Mouse (Mus musculus) embryo, embryonic 11 days (tissue): ENCODE measurements around the gene Mpp6.

Source experiments
- DNase-seq: peaks from one replicate; pipeline ENCODE4 v3.0.0-alpha.2; 2015

Gene Mpp6

GRCm38 (mm10) chr6:50109757-50110378 lies at the start of gene Mpp6:
Gene Mpp6, plus strand, starts transcription at chr6:50110241.
- peak; percentile 96 for DNase-seq

DNA sequence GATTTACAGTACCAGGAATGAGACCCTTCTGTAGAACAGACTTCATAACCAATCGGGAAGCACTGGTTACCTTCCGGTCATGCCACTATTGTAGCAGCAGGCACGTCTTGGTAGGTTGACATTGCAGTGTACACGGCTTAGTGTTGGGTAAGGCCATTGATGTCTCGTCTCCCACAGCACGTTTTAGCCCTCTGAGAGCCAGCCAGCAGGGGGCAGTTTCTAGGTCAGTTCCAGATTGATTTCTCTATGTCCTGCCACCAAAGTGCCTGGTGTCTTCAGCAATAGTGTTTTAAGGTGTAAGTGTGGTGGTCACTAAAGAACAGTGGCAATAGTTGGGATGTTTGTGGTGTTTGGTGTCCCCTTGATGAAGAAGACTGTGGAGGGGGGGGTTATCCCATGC lies 43.9 kb upstream of the Mpp6 start:
- DNase-seq = no peak

DNA sequence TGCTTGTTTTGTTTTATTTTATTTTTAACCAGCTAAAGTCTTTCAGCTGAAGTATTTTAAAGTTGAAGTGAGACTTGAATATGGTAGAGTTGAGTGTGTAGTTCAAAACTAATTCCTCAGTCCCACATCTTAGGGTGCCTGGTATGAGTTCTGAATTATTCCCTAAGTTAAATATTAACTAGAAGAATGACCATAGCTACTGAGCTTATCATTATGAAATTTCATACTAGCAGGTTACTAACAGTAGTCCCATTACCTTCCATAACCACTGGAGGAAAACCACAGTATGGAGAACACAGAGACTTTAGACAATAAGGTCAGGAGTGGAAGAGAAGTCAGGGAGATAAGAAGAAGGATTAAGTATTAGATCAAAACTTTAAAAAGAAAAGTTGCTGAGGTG lies 41.6 kb upstream of the Mpp6 start:
- no peak for DNase-seq

DNA sequence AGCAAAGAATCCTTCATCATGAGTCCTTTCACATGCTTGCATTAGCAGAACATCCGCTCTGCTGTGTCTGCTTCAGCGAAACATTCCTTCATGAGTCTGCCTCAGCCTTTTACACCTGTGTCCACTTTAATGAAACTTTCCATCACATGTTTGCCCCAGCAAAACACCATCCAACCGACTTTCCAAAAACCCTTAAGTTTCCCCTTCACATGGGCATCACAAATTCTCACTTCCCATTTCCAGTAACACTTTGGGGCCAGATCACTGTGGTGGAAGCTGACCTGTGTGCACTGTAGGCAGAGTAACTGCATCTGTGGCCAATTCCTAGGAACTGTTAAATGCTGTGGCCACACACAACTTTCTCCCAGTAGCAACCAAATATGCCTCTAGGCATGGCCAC lies 34.8 kb upstream of the Mpp6 start:
- no peak for DNase-seq

GRCm38 (mm10) chr6:50076473-50076872 lies 33.6 kb upstream of the Mpp6 start:
- no peak for DNase-seq

DNA sequence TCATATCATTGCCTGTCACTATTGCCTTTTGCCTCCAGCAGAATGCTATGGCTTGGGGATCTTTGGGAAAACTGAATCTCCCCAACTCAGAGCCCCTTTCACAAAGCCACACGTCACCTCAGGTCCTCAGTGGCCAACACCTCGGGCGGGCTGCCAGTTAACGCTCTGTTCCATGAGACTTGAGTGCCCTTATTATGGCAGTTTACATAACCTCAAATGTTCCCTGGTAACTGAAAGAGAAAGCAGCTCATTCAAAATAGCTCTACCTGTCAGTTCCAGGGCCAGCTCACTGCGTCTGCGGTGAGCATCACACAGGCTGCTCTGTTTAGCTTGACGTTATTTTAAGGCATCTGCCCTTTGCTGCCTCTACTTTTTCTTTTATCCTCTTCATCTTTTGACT lies 29.6 kb upstream of the Mpp6 start:
- DNase-seq = no peak

DNA sequence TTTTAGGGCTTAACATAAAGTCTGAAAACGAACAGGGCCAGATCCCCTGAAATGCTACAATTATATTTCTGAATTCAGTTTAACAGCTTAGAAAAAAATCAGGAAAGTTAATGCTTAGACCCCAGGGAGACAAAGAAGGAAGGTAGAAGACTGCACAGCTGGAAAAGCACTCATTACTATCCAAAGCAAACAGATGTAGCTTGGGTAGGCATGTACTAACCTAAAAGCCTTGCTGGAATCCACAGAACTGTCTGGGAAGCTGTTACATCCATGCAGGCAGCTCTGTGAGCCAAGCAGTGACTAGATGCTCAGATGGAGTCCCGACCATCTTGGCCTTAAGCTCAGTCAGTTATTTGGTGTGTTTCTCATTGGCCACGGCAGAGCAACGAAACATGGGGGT lies 24.8 kb upstream of the Mpp6 start:
- DNase-seq = no peak

GRCm38 (mm10) chr6:50089333-50089732 lies 20.7 kb upstream of the Mpp6 start:
- DNase-seq = no peak

DNA sequence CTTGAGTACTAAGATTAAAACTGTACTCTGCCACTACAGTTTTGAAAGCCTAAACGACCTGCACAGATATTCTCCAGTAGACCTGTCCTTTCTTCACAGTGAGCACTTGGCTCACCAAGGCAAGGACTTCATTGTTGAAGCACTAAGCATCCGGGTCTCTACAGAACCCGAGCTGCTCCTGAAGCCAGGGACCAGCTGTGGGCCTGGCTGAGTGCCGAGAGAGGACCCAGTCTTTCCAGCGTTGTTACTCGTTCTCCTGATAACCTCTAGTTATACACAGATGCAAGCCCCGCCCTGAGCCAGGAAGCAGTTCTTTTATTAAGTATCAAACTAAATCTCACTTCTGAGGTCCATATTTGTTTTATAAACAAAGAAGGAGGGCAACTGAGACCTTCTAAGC lies 19.8 kb upstream of the Mpp6 start:
- DNase-seq = no peak

DNA sequence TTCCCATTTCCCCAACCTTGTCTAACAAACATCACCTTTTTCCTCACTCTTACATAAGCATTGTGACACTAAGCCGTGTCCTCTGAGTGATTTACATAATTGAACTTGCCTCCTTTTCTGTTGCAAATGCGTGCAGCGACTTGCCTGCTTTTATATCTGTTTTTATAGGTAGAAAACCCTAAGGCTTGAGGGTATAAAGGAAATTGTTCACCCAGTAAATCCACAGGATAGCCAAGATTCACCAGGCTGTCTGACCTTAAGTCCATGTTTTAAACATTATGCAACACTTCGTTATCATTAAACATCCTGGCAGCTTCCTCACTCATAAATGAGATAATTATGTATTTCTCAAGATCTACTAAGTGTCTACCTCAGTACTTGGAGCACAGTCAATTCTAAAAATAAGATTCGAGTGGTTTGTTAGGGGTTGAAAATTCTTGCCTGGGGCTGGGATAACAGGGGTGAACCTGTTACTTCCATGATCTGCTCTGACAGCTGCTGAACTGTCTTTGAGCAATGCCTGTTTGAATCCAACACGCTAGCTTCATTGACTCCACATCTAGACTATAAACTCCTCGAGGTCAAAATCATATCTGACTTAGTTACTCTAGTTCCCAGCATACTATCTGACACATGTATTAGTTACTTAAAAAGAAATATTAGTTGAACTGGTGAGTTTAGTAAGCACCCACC lies 18.4 kb upstream of the Mpp6 start:
- DNase-seq = no peak

DNA sequence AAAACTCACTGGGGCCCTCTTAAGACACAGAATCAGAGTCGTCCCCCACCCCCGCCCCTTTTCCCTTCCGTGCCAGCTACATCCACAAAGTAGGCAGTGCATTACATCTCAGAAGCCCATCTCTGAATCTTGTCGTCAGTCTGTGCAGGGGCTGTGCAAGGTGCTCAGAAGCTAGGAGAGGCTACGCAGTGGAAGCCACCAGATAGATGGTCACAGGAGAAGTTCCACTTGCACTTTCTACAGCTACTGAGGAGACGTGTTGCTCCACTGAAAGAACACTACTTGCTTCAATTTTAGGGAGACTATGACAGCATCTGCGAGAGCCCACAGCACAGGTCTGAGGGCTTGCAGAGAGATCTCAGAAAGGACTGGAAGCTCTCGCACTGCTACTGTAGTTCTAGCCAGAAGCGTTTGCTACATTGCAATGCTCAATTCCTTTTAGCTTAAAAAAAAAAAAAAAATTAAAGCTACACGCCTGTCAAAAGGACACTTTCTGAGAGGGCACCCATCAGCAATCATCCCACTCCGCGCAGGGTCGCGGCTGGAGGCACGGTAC lies 762 bp upstream of the Mpp6 start:
- DNase-seq = peak; percentile 32

DNA sequence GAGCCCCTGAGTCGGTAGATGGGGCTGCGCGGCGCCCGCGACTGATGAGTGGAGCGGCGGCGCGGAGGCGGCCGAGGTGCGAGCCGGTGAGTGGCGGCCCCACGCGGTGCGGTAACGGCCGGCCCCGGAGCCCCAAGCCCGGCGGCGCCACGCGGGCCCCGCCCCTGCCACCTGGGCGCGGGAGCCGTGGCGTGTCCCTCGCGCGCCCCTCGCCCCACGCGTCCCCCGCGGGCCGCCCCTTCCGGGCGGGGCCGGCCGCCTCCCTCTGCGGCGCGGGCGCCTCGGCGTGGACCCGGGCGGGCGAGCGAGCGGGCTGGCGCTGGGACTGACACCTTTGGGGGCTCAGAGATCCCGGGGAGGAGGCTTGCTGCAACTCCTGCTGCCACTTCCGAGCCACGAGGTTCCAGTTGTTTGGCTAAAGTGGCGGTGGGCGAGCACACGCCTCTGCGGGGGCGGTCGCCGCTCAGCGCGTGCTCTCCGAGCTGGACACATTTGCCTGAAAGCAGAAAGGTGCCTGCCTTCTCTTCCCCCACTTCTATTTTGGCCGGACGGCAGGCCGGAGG lies 419 bp downstream of the Mpp6 start:
- DNase-seq = peak; percentile 71

GRCm38 (mm10) chr6:50111111-50111655 lies 1.1 kb downstream of the Mpp6 start:
- peak; percentile 38 for DNase-seq

DNA sequence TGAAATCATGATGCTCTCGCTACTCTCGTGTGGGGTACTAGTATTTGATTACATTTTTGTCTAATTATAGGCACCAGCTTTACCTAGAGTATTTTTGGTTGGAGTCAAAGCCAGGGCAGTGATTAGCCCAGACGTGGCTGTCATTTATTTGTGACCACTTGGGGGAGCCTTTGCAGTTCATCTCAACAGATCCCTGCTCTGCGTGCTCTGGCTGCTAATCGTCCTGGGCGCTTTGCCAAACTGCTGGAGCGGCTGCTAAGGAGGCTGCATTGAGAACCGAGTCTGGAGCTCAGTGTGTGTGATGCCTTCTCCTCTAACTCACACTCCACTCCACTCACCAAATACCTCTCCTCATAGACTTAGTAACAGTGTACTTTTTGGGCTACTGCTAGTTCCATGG lies 2.7 kb downstream of the Mpp6 start:
- DNase-seq = peak; percentile 95

GRCm38 (mm10) chr6:50114280-50114679 lies 4.2 kb downstream of the Mpp6 start:
- no peak for DNase-seq

DNA sequence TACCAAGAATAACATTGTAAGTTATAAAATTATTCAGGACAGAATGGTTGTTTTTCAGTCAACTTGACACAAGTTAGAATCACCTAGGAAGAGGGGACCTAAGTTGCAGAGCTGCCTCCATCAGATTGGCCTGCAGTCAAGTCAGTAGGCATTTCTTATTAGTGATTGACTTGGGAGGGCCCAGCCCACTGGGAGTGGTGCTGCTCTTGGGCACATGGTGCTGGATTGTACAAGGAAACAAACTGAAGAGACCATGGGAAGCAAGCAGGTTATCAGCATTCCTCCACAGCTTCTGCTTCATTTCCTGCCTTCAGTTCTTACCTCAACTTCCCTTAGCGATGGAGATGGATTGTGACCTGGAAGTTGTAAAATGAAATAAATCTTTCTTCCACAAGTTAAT lies 10.9 kb downstream of the Mpp6 start:
- no peak for DNase-seq

GRCm38 (mm10) chr6:50122835-50123234 lies 12.8 kb downstream of the Mpp6 start:
- no peak for DNase-seq

DNA sequence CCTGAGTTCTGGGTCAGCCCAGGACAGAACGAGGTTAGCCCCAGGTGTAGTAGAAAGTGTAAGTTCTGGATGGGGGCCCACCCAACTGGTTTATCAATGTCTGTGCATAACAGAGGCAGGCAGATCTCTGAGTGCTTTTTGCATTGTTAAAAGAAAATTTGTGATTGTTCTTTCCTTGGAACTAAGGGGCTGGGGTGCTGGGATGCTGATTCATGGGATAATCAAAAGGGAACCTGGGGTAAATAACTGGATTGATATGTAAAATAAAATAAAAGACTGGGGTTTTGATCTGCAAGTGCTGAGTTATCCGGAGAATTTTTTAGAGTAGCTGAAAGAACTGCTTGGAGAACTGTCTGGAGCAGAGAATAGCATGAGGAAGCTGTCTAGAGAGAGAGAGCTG lies 14.2 kb downstream of the Mpp6 start:
- no peak for DNase-seq

- DNase-seq = no peak
Measured at GRCm38 (mm10) chr6:50126331-50126730, 16.3 kb downstream of the Mpp6 start.

DNA sequence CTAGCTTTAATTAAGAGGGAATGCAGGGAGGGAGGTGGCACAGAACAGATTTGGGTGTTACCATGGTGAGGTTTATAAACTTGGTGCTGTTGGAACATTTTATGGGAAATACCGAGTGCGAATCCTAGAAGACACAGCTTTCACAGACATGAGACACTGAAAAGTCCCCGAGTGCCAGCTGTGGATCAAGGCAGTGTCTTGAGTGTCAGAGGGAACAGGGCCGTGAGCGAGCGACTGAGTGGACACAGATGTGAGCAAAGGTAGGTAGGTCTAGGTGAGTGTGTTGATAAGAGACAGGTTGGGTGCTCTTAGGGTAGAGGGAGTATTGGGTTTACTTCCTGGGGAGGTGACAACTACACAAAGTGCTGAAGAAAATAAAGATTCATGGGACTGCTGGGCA lies 17.5 kb downstream of the Mpp6 start:
- DNase-seq = no peak

GRCm38 (mm10) chr6:50137651-50138050 lies 27.6 kb downstream of the Mpp6 start:
- no peak for DNase-seq

DNA sequence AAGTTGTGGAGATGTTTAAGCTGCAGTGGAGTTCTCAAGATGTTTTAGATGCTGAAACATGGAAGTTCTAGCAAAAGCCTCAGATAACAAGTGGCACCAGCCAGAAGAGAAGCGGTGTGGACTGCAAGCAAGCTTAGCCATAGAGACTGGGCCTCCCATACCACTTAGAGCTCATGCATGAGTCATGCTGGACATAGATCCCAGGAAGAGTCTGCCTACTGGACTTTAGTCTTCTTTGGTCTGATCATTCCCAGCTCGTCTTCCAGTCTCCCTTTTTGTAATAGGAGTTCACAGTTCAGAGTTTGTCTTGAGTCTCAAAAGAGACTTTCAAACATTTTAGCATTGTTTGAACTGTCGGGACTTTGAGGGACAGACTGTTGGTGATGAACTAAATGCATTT lies 29.5 kb downstream of the Mpp6 start:
- no peak for DNase-seq

GRCm38 (mm10) chr6:50146158-50146557 lies 36.1 kb downstream of the Mpp6 start:
- no peak for DNase-seq

DNA sequence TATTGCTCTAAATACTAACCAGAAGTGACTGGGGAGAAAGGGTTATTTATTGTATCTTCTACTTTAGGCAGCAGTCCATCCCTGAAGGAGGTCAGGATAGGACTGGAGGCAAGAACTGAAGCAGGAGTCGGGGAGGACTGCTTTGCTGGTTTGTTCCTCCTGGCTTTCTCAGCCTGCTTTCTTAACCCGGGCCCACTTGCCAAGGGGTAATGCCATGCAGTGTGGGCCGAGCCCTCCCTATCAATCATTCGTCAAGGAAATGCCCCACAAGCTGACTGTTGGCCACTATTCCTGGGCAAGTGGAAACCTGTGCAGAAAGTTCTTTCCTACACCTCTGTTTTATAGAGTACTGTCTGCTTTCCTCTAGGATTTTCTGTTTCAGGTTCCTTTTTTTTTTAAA lies 39.3 kb downstream of the Mpp6 start:
- no peak for DNase-seq
